Mouse (Mus musculus): ENCODE data around the gene 1700013G24Rik. TPM values are rescaled to one million over a fixed set of nuclear protein-coding genes. Genes with fewer than 3 reads are reported as not detected.
A peak's percentile ranks its signal among the peaks of the same experiment; 100 is the strongest.

The 1700013G24Rik gene
- polyA plus RNA-seq, 1 experiment from 2014 or later: 0.17 TPM

DNA sequence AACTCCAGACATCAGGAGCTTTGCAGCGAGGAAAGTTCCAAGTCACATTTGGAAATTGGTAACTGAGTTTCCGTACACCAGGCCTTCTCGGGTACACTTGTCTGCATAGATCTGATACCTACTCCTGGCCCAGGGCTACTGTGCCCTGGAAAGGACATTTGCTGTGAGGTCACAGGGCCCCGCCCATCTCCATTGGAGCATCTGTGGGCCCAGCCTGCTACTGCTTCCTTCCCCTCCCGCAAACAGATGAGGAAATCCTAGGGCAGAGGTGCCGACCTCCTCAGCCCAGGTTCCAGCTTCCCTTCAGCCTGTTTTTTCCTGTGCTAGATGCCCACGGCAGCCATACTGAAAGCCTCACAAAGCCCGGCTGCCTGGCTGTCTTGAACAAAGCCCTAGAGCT, 36.9 kb downstream of the 1700013G24Rik start:
- H3K9ac ChIP-seq (ENCODE audit: low read depth, low read length): 0 out of 2 replicates have a peak overlapping the region, but pooled peaks have one; percentile 14
- H3K4me3 ChIP-seq (ENCODE audit: low read depth, low read length): no peak overlapping the region
- no peaks in the 10 kb centered on the region for H3K9me3 ChIP-seq (ENCODE audit: control insufficient read depth, low read length)
- H3K27me3 ChIP-seq (replicated peaks; ENCODE audit: control insufficient read depth, insufficient read depth, low read length): no peaks in the 10 kb centered on the region
- H3K36me3 ChIP-seq (ENCODE audit: control insufficient read depth, insufficient read depth, low read length): no peaks in the 10 kb centered on the region
- no peak overlapping the region for H3K4me2 ChIP-seq (ENCODE audit: low read depth, low read length)
- DNase-seq (ENCODE audit: low spot score) (no peak), ATAC-seq (ENCODE audit: low read depth) (no peak)
- H3K4me1 ChIP-seq (ENCODE audit: control insufficient read depth, insufficient read depth, low read length): peaks cover 61% of the 10 kb centered on the region
- peak overlapping the region; percentile 90 for H3K27ac ChIP-seq (replicated peaks; ENCODE audit: low read depth, low read length)
- WGBS: 52% methylated on average over 8 of the region's 8 CpGs

DNA sequence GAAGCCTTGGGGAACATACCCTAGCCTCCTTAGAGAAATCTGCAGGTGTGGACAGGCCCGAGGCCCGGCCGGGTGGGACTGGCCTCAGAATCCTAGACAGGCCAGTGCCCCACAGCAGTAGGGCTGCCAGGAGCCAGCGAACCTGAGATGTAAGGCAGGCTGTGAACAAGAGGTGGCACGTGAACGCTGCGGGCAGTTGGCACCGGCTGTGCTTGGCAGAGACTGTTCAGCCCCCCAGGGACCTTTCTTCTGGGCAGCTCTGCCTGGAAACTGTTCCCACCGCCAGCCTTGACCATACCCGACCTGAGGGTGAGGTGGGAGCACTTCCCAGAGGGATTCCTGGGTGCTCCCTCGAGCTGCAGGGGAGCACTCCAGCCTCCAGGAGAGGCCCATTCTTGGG, 39.5 kb downstream of the 1700013G24Rik start:
- no peak overlapping the region for H3K4me2 ChIP-seq (ENCODE audit: low read depth, low read length)
- H3K4me3 ChIP-seq (ENCODE audit: low read depth, low read length): no peak overlapping the region
- 69% methylated on average over 11 of the region's 11 CpGs for WGBS
- H3K27ac ChIP-seq (replicated peaks; ENCODE audit: low read depth, low read length): no peak overlapping the region
- no peak for DNase-seq (ENCODE audit: low spot score)
- peaks cover 42% of the 10 kb centered on the region for H3K4me1 ChIP-seq (ENCODE audit: control insufficient read depth, insufficient read depth, low read length)
- no peaks in the 10 kb centered on the region for H3K27me3 ChIP-seq (replicated peaks; ENCODE audit: control insufficient read depth, insufficient read depth, low read length)
- H3K9ac ChIP-seq (ENCODE audit: low read depth, low read length): no peak overlapping the region
- H3K36me3 ChIP-seq (ENCODE audit: control insufficient read depth, insufficient read depth, low read length): no peaks in the 10 kb centered on the region
- no peaks in the 10 kb centered on the region for H3K9me3 ChIP-seq (ENCODE audit: control insufficient read depth, low read length)
- ATAC-seq (ENCODE audit: low read depth): no peak

DNA sequence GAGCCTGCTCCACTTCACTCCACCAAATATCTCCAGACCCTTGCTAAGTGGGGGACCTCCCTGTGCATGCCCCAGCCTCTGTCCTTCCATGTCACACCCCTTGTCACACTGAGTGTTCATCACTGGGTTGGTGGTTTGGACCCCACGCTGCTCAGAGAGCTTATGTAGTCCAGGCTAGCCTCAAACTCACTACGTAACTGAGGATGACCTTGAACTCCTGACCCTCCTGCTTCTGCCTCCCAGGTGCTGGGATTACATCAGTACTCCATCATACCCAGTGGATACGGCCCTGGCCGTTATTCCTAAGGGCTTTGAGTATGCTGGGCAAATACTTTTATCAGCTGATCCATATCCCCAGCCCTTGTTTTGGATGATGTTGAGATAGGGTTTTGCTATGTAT, 40.1 kb downstream of the 1700013G24Rik start:
- Histone ChIP-seq H3K27ac (replicated peaks; ENCODE audit: low read depth, low read length) (no peak overlapping the region), H3K9me3 (ENCODE audit: control insufficient read depth, low read length) (no peaks in the 10 kb centered on the region), H3K4me1 (ENCODE audit: control insufficient read depth, insufficient read depth, low read length) (peaks cover 42% of the 10 kb centered on the region), H3K36me3 (ENCODE audit: control insufficient read depth, insufficient read depth, low read length) (no peaks in the 10 kb centered on the region), H3K4me3 (ENCODE audit: low read depth, low read length) (no peak overlapping the region), H3K9ac (ENCODE audit: low read depth, low read length) (no peak overlapping the region), H3K4me2 (ENCODE audit: low read depth, low read length) (no peak overlapping the region), H3K27me3 (replicated peaks; ENCODE audit: control insufficient read depth, insufficient read depth, low read length) (no peaks in the 10 kb centered on the region)
- DNase-seq (ENCODE audit: low spot score): no peak
- ATAC-seq (ENCODE audit: low read depth): no peak
- 86% methylated on average over 4 of the region's 4 CpGs for WGBS

DNA sequence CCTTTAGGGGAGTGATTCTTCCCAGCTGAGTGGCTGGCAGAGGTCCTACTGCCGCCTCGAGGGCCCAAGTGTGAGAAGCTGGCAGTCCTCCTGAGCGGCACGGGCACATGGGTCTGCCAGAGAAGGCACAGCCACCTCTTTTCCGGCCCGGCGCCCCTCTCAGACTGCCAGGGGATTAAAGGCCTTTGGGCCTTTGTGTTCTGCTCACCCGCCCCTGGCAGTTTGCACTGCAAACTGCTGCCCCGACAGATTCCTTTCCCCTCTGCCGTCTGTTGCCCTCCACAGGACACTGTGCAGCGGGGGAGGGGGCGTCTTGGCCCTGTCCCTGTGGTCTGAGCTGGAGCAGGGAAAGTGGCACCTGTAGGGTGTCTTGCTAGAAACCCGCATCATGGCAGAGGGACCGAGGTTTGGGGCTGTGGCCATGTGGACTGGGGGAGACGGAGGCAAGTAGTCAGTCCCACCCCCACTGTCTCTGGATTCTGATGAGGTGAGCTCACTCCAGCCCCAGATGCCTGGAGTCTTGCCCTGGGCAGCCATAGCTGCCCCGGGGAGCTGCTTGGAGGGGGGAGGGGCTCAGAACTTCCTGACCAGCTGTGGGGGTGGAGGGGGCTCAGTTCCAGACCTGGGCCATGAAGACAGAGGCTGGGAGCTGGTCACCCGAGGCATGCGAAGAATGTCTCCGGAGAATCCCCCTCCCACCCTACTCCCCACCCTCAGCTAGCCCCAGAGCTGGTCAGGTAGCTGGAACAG, 41.8 kb downstream of the 1700013G24Rik start:
- Histone ChIP-seq H3K27me3 (replicated peaks; ENCODE audit: control insufficient read depth, insufficient read depth, low read length) (no peaks in the 10 kb centered on the region), H3K9me3 (ENCODE audit: control insufficient read depth, low read length) (no peaks in the 10 kb centered on the region), H3K36me3 (ENCODE audit: control insufficient read depth, insufficient read depth, low read length) (no peaks in the 10 kb centered on the region), H3K4me1 (ENCODE audit: control insufficient read depth, insufficient read depth, low read length) (peaks cover 34% of the 10 kb centered on the region), H3K27ac (replicated peaks; ENCODE audit: low read depth, low read length) (peak overlapping the region; percentile 82), H3K4me3 (ENCODE audit: low read depth, low read length) (no peak overlapping the region), H3K4me2 (ENCODE audit: low read depth, low read length) (no peak overlapping the region), H3K9ac (ENCODE audit: low read depth, low read length) (0 out of 2 replicates have a peak overlapping the region, but pooled peaks have one; percentile 26)
- 11% methylated on average over 15 of the region's 19 CpGs for WGBS
- DNase-seq (ENCODE audit: low spot score) (no peak), ATAC-seq (ENCODE audit: low read depth) (peak; percentile 63)

DNA sequence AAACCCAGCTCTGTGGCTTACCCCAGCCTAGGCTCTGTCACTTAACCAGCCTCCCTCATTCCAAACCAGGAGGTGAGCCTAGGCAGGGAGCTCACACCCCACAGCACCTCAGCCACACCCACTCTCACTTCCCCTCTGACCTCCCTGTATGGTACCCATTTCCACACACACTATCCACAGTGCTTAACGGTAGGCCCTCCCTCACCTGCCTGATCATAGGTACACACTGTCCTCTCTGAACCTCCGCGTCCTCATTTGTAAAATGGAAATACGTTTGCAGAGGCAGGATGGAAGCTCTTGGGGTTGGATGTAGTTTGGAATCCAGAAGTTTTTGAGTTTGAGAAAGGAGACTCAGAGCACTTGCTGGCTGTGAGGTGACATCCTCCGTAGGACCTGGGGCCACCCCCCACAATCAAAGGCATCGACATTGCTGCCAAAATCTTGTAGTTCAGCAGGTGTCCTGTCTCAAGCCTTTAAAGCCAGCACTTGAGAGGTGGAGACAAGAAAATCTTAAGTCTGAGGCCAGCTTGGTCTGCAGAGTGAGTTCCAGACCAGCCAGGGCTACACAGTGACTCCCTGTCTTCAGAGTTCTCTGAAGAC, 42.5 kb downstream of the 1700013G24Rik start:
- Histone ChIP-seq H3K4me2 (ENCODE audit: low read depth, low read length) (no peak overlapping the region), H3K4me1 (ENCODE audit: control insufficient read depth, insufficient read depth, low read length) (peaks cover 30% of the 10 kb centered on the region), H3K4me3 (ENCODE audit: low read depth, low read length) (no peak overlapping the region), H3K9ac (ENCODE audit: low read depth, low read length) (no peak overlapping the region), H3K36me3 (ENCODE audit: control insufficient read depth, insufficient read depth, low read length) (no peaks in the 10 kb centered on the region), H3K27me3 (replicated peaks; ENCODE audit: control insufficient read depth, insufficient read depth, low read length) (no peaks in the 10 kb centered on the region), H3K27ac (replicated peaks; ENCODE audit: low read depth, low read length) (peak overlapping the region; percentile 82), H3K9me3 (ENCODE audit: control insufficient read depth, low read length) (no peaks in the 10 kb centered on the region)
- ATAC-seq (ENCODE audit: low read depth): no peak; the same call in 1 of the 2 replicates
- DNase-seq (ENCODE audit: low spot score): no peak
- WGBS: 53% methylated on average over 6 of the region's 6 CpGs

DNA sequence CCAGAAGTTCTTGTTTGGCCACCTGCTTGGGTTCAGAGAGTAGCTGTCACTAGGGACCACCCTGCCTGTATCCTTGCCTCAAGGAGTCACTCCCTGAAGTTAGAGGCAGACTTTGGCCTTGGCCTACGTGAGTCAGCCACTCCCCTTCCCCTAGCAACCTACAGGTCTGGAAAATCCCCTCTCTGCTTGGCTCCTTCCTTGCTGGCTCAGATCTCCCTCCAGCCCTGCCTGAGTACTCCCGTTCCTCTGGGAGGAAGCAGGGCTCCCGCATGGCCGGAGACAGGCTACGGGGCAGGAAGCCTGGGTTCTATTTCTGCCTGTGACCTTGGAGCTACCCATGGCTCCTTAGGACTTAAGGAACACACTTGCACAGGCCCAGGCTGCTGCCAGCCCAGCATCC, 44.3 kb downstream of the 1700013G24Rik start:
- peaks cover 30% of the 10 kb centered on the region for H3K4me1 ChIP-seq (ENCODE audit: control insufficient read depth, insufficient read depth, low read length)
- WGBS: 44% methylated on average over 5 of the region's 5 CpGs
- peak overlapping the region; percentile 74 for H3K27ac ChIP-seq (replicated peaks; ENCODE audit: low read depth, low read length)
- ATAC-seq (ENCODE audit: low read depth) (no peak), DNase-seq (ENCODE audit: low spot score) (no peak)
- no peak overlapping the region for H3K4me2 ChIP-seq (ENCODE audit: low read depth, low read length)
- no peak overlapping the region for H3K4me3 ChIP-seq (ENCODE audit: low read depth, low read length)
- H3K36me3 ChIP-seq (ENCODE audit: control insufficient read depth, insufficient read depth, low read length): peaks cover 11% of the 10 kb centered on the region; the same call in 1 of the 2 replicates
- no peak overlapping the region for H3K9ac ChIP-seq (ENCODE audit: low read depth, low read length)
- no peaks in the 10 kb centered on the region for H3K9me3 ChIP-seq (ENCODE audit: control insufficient read depth, low read length)
- no peaks in the 10 kb centered on the region for H3K27me3 ChIP-seq (replicated peaks; ENCODE audit: control insufficient read depth, insufficient read depth, low read length)

DNA sequence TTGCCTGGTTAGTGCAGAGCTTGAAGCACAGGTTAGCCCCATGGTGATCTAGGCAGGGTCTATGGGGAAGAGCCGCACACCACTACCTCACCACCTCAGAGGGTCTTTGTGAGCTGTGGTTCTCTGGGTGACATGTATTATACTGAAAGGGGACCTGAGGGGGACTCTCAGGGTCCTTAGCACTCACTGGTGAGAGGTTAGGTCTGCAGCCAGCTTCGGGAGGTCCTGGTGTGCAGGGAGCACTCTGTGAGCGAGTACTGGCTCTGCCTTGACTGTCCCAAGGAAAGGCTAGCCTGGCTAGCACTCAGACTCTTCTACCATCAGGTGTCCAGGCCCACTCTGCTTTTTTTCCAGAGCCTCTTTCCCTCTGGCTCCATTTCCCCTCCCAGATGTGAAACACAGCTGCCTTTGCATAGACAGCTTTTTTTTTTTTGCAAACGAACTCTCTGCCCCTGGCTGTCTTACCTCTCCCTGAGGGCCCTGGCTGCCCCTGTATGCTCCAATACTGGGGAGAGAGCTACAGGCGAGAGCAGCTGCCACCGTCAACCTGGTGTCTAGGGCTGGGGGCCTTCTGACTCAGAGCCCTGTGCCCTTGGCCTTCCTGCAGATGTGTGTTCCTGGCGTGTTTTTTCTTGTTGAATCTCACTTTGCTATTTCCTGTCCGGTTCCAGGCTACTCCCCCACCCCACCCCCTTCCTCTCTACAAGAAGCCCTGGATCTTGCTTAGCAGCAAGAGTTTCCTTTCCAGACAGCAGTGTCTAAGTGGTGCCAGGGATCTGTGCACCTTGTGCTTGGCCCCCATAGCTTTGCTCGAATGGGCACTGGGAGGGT, 45.0 kb downstream of the 1700013G24Rik start:
- ATAC-seq (ENCODE audit: low read depth): peak; percentile 23; the same call in 1 of the 2 replicates
- no peak overlapping the region for H3K4me2 ChIP-seq (ENCODE audit: low read depth, low read length)
- peak overlapping the region; percentile 74 for H3K27ac ChIP-seq (replicated peaks; ENCODE audit: low read depth, low read length)
- H3K9me3 ChIP-seq (ENCODE audit: control insufficient read depth, low read length): no peaks in the 10 kb centered on the region
- H3K36me3 ChIP-seq (ENCODE audit: control insufficient read depth, insufficient read depth, low read length): peaks cover 18% of the 10 kb centered on the region
- no peak overlapping the region for H3K4me3 ChIP-seq (ENCODE audit: low read depth, low read length)
- peaks cover 30% of the 10 kb centered on the region for H3K4me1 ChIP-seq (ENCODE audit: control insufficient read depth, insufficient read depth, low read length)
- 40% methylated on average over 9 of the region's 9 CpGs for WGBS
- H3K27me3 ChIP-seq (replicated peaks; ENCODE audit: control insufficient read depth, insufficient read depth, low read length): no peaks in the 10 kb centered on the region
- peak overlapping the region; percentile 15; the same call in 1 of the 2 replicates for H3K9ac ChIP-seq (ENCODE audit: low read depth, low read length)
- DNase-seq (ENCODE audit: low spot score): peak; percentile 73

DNA sequence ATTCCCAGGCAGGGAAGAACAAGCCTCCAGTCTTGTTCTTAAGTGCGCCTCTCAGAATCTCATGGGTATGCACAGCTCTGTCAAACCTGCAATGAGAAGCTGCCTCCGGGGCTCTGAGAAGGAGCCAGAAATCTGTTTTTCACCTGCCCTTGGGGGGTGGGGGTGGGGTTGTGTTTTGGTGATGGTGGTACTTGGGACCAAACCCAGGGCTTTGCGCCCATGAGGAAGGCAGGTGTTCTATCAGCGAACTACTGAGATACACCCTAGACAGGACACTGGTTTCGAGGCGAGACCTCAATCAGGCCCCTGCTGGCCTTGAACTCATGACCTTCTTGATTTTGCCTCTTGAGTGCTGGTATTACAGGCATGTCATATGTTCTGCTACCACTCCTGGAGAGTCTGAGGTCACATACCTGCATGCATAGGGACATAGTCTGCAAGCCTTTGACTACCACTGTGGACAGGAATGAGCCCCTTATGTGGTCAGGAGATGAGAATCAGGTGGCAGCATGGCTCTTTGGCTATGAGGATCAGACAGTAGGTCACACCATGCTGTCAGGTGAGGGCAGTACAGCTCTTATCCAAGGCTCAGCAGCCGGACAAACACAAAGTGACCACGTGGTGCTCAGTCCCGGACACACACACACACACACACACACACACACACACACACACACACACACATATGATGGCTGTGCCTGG, 45.9 kb downstream of the 1700013G24Rik start:
- no peak overlapping the region for H3K4me2 ChIP-seq (ENCODE audit: low read depth, low read length)
- WGBS: 86% methylated on average over 9 of the region's 9 CpGs
- ATAC-seq (ENCODE audit: low read depth) (no peak), DNase-seq (ENCODE audit: low spot score) (no peak)
- H3K4me3 ChIP-seq (ENCODE audit: low read depth, low read length): no peak overlapping the region
- H3K27ac ChIP-seq (replicated peaks; ENCODE audit: low read depth, low read length): peak overlapping the region; percentile 74
- H3K4me1 ChIP-seq (ENCODE audit: control insufficient read depth, insufficient read depth, low read length): peaks cover 30% of the 10 kb centered on the region
- H3K9me3 ChIP-seq (ENCODE audit: control insufficient read depth, low read length): no peaks in the 10 kb centered on the region
- peaks cover 28% of the 10 kb centered on the region for H3K36me3 ChIP-seq (ENCODE audit: control insufficient read depth, insufficient read depth, low read length)
- no peaks in the 10 kb centered on the region for H3K27me3 ChIP-seq (replicated peaks; ENCODE audit: control insufficient read depth, insufficient read depth, low read length)
- no peak overlapping the region for H3K9ac ChIP-seq (ENCODE audit: low read depth, low read length)

Data from embryonic facial prominence, embryonic 14.5 days (tissue).